ENCODE assay signal across 26 mouse cellular contexts in genomic region chr8:93972211-93972610, GRCm38 (mm10). TPM values are rescaled to one million over a fixed set of nuclear protein-coding genes. Genes with fewer than 3 reads are reported as not detected.
DNase-seq lines count a peak whose midpoint lies in the region; ATAC-seq and TF ChIP-seq lines count a peak whose summit lies in the region.
"Had no signal": no experiment of that assay in that cellular context is flagged by ENCODE, and none has a peak within 500 bp of the region (broad histone marks: within the 10 kb centered on the region; RNA-seq: fewer than 3 reads in every experiment).

No protein-coding gene starts in this region.

- no peak for TF ChIP-seq CTCF in layer of hippocampus, adult 2 months (conservative IDR thresholded peaks at IDR 0.05)

- DNase-seq in embryonic facial prominence, embryonic 14.5 days (ENCODE audit: low spot score): peak; percentile 14
- no peak for DNase-seq in embryonic facial prominence, embryonic 10.5 days (ENCODE audit: low spot score)
- no peak for DNase-seq in layer of hippocampus, adult 2 months (ENCODE audit: low spot score in 2 of 2)
- no peak for DNase-seq in layer of hippocampus, adult 11-12 months (ENCODE audit: low spot score)
- peak; percentile 3 for DNase-seq in right cerebral cortex, postnatal 25 days
- no peak for DNase-seq in right cerebral cortex, postnatal 14 days
- DNase-seq: adrenal gland, postnatal 10 days; adrenal gland, postnatal 36 days; B cell, adult 2 months; cerebellum, adult 11 months; cerebellum, adult 9-11 months; embryo, embryonic 11 days; forebrain, postnatal 0 days; gastrocnemius, adult 2 months; gastrocnemius, postnatal 14 days had no signal

- no peaks in the 10 kb centered on the region for H3K27me3 ChIP-seq in embryonic facial prominence, embryonic 14.5 days (replicated peaks; ENCODE audit: control insufficient read depth, insufficient read depth, low read length)
- H3K27me3 ChIP-seq in embryonic facial prominence, embryonic 10.5 days (replicated peaks; ENCODE audit: low read depth, poor library complexity, severe bottlenecking): no peaks in the 10 kb centered on the region
- H3K27me3 ChIP-seq in midbrain, embryonic 12.5 days: no peaks in the 10 kb centered on the region
- no peaks in the 10 kb centered on the region for H3K27me3 ChIP-seq in midbrain, embryonic 16.5 days (ENCODE audit: control insufficient read depth, insufficient read depth, low read depth, low read length)
- H3K27me3 ChIP-seq: CH12.LX; embryonic facial prominence, embryonic 15.5 days; hindbrain, embryonic 13.5 days; Patski had no signal

- H3K4me1 ChIP-seq in embryonic facial prominence, embryonic 14.5 days (ENCODE audit: control insufficient read depth, insufficient read depth, low read length): no peaks in the 10 kb centered on the region; the same call in 1 of the 2 replicates
- H3K4me1 ChIP-seq in embryonic facial prominence, embryonic 10.5 days: peaks cover 22% of the 10 kb centered on the region
- H3K4me1 ChIP-seq in midbrain, embryonic 12.5 days: no peaks in the 10 kb centered on the region
- H3K4me1 ChIP-seq in midbrain, embryonic 16.5 days (ENCODE audit: control insufficient read depth, insufficient read depth, low read length): 0 out of 2 replicates have a peak, but pooled peaks cover 2% of the 10 kb centered on the region
- H3K4me1 ChIP-seq: hindbrain, embryonic 13.5 days had no signal

- H3K4me2 ChIP-seq in embryonic facial prominence, embryonic 14.5 days (ENCODE audit: low read depth, low read length): no peak overlapping the region
- H3K4me2 ChIP-seq in midbrain, embryonic 12.5 days (replicated peaks): no peak overlapping the region
- H3K4me2 ChIP-seq in midbrain, embryonic 16.5 days (ENCODE audit: low read length): no peak overlapping the region
- H3K4me2 ChIP-seq: embryonic facial prominence, embryonic 15.5 days; heart, embryonic 11.5 days; hindbrain, embryonic 13.5 days had no signal

- no peak overlapping the region for H3K9ac ChIP-seq in embryonic facial prominence, embryonic 14.5 days (ENCODE audit: low read depth, low read length)
- no peak overlapping the region for H3K9ac ChIP-seq in midbrain, embryonic 12.5 days (replicated peaks)
- no peak overlapping the region for H3K9ac ChIP-seq in midbrain, embryonic 16.5 days (ENCODE audit: low read depth, low read length)
- H3K9ac ChIP-seq: embryonic facial prominence, embryonic 15.5 days; forebrain, postnatal 0 days; hindbrain, embryonic 13.5 days had no signal

- H3K4me3 ChIP-seq in embryonic facial prominence, embryonic 14.5 days (ENCODE audit: low read depth, low read length): no peak overlapping the region
- no peak overlapping the region for H3K4me3 ChIP-seq in embryonic facial prominence, embryonic 10.5 days
- no peak overlapping the region for H3K4me3 ChIP-seq in layer of hippocampus, adult 2 months
- H3K4me3 ChIP-seq in midbrain, embryonic 12.5 days: no peak overlapping the region
- H3K4me3 ChIP-seq in midbrain, embryonic 16.5 days (ENCODE audit: low read depth, low read length): no peak overlapping the region
- H3K4me3 ChIP-seq: embryonic facial prominence, embryonic 15.5 days; gastrocnemius, adult 2 months; heart, adult 2 months; hindbrain, embryonic 10.5 days; hindbrain, embryonic 13.5 days had no signal

- peaks cover 68% of the 10 kb centered on the region for H3K36me3 ChIP-seq in embryonic facial prominence, embryonic 14.5 days (ENCODE audit: control insufficient read depth, insufficient read depth, low read length)
- H3K36me3 ChIP-seq in embryonic facial prominence, embryonic 10.5 days (replicated peaks): peaks cover 75% of the 10 kb centered on the region
- peaks cover 74% of the 10 kb centered on the region for H3K36me3 ChIP-seq in midbrain, embryonic 12.5 days
- H3K36me3 ChIP-seq in midbrain, embryonic 16.5 days (ENCODE audit: control insufficient read depth, insufficient read depth, low read length): peaks cover 39% of the 10 kb centered on the region

- 75% methylated on average over 5 of the region's 5 CpGs for WGBS in embryonic facial prominence, embryonic 14.5 days
- 91% methylated on average over 5 of the region's 5 CpGs for WGBS in embryonic facial prominence, embryonic 10.5 days
- 81% methylated on average over 5 of the region's 5 CpGs for WGBS in midbrain, embryonic 12.5 days
- WGBS in midbrain, embryonic 16.5 days: 73% methylated on average over 5 of the region's 5 CpGs

- H3K9me3 ChIP-seq in embryonic facial prominence, embryonic 14.5 days (ENCODE audit: control insufficient read depth, low read length): no peaks in the 10 kb centered on the region
- no peaks in the 10 kb centered on the region for H3K9me3 ChIP-seq in embryonic facial prominence, embryonic 10.5 days
- no peaks in the 10 kb centered on the region for H3K9me3 ChIP-seq in midbrain, embryonic 12.5 days
- no peaks in the 10 kb centered on the region for H3K9me3 ChIP-seq in midbrain, embryonic 16.5 days (replicated peaks; ENCODE audit: control insufficient read depth, low read length, poor library complexity, severe bottlenecking)
- H3K9me3 ChIP-seq: embryonic facial prominence, embryonic 15.5 days; G1E; hindbrain, embryonic 10.5 days; hindbrain, embryonic 13.5 days had no signal

- no peak for ATAC-seq in embryonic facial prominence, embryonic 14.5 days (ENCODE audit: low read depth)
- ATAC-seq in midbrain, embryonic 12.5 days (ENCODE audit: low FRiP score, low read depth): no peak
- no peak for ATAC-seq in midbrain, embryonic 16.5 days
- ATAC-seq: forebrain, postnatal 0 days; hindbrain, embryonic 16.5 days; Patski had no signal

- H3K27ac ChIP-seq in embryonic facial prominence, embryonic 14.5 days (replicated peaks; ENCODE audit: low read depth, low read length): no peak overlapping the region
- H3K27ac ChIP-seq in embryonic facial prominence, embryonic 10.5 days (replicated peaks): no peak overlapping the region
- peak overlapping the region; percentile 43; the same call in 1 of the 2 replicates for H3K27ac ChIP-seq in layer of hippocampus, adult 2 months
- H3K27ac ChIP-seq in midbrain, embryonic 12.5 days (replicated peaks): 0 out of 2 replicates have a peak overlapping the region, but pooled peaks have one; percentile 42
- H3K27ac ChIP-seq in midbrain, embryonic 16.5 days (ENCODE audit: low read length): no peak overlapping the region
- H3K27ac ChIP-seq: gastrocnemius, adult 2 months; heart, adult 2 months; hindbrain, embryonic 10.5 days; hindbrain, embryonic 13.5 days had no signal

RNA-seq across cellular contexts. Expression of gene Amfr, which starts 40.4 kb away (rescaled TPM):
- 53.8 and 57.7 TPM in 2 replicates for polyA plus RNA-seq in embryonic facial prominence, embryonic 14.5 days (2014; fragmentation: Nextera tagmentation; extraction: Ambion mirVana)
- 37.6 and 39.1 TPM in 2 replicates for polyA plus RNA-seq in embryonic facial prominence, embryonic 10.5 days (2016; fragmentation: Nextera tagmentation; extraction: Ambion mirVana)
- 100 to 1,000 TPM; 122 to 128 TPM for total RNA-seq in layer of hippocampus, adult 2 months (2021)
- 75.4 and 77.5 TPM in 2 replicates for polyA plus RNA-seq in midbrain, embryonic 12.5 days (2016; fragmentation: Nextera tagmentation; extraction: Ambion mirVana)
- 61.2 and 67.5 TPM in 2 replicates for polyA plus RNA-seq in midbrain, embryonic 16.5 days (2015; fragmentation: Nextera tagmentation; extraction: Ambion mirVana)

Comparison
In these comparisons a context has a peak if more than half of its experiments do, and no peak if none do; other contexts are left out.
1. DNase-seq: peak in embryonic facial prominence, embryonic 14.5 days (single experiment) and right cerebral cortex, postnatal 25 days (single experiment); none in embryonic facial prominence, embryonic 10.5 days (single experiment), layer of hippocampus, adult 2 months (0 of 2), layer of hippocampus, adult 11-12 months (single experiment) and right cerebral cortex, postnatal 14 days (single experiment).
2. H3K27ac ChIP-seq: peak in layer of hippocampus, adult 2 months (single experiment) and midbrain, embryonic 12.5 days (single experiment); none in embryonic facial prominence, embryonic 14.5 days (single experiment), embryonic facial prominence, embryonic 10.5 days (single experiment) and midbrain, embryonic 16.5 days (single experiment).